Mouse (Mus musculus) G1E (cell line): ENCODE results near the gene Akr1b7. TPM values are rescaled to one million over a fixed set of nuclear protein-coding genes. Genes with fewer than 3 reads are reported as not detected.
"Not testable (repeated sequence)": the region's sequence is repeated elsewhere in the genome, so short reads cannot be mapped to it uniquely, and the experiment has no call there.

Experiments
- ATAC-seq: 2 replicates; pipeline ENCODE4 v1.8.0; 2016; ENCODE audit warnings: mild to moderate bottlenecking; ENCODE audit not compliant: insufficient number of reproducible peaks, poor library complexity, low FRiP score, severe bottlenecking; ENCODE audit errors: extremely low read depth
- DNase-seq: peaks from one replicate; pipeline ENCODE4 v3.0.0; 2012; ENCODE audit warnings: low spot score
- H3K27me3 ChIP-seq: 2 replicates; pipeline ENCODE4 v1.6.1; 2012; ENCODE audit warnings: mild to moderate bottlenecking, low read length, inconsistent platforms; ENCODE audit not compliant: insufficient read depth
- H3K36me3 ChIP-seq: replicated peaks from 2 replicates; pipeline ENCODE3; 2012; ENCODE audit warnings: mild to moderate bottlenecking, inconsistent platforms
- H3K4me1 ChIP-seq: 2 replicates; pipeline ENCODE4 v1.6.1; 2012; ENCODE audit warnings: low read depth, low read length, inconsistent platforms, mixed read lengths; ENCODE audit not compliant: insufficient read depth
- H3K4me3 ChIP-seq: 2 replicates; pipeline ENCODE4 v1.5.1; 2012; ENCODE audit warnings: low read depth, mild to moderate bottlenecking, inconsistent platforms, low read length, moderate library complexity, mixed read lengths
- H3K9me3 ChIP-seq: replicated peaks from 2 replicates; pipeline ENCODE4 v1.6.1; 2012; ENCODE audit warnings: inconsistent platforms
- CTCF ChIP-seq: IDR thresholded peaks from 2 replicates; pipeline ENCODE4 v1.5.1; 2012; ENCODE audit warnings: low read depth, low read length, inconsistent platforms, mixed read lengths
- GATA1 ChIP-seq: IDR thresholded peaks from 2 replicates; pipeline ENCODE4 v1.6.1; 2012; ENCODE audit warnings: borderline replicate concordance, low read length, inconsistent platforms, mixed read lengths
- GATA2 ChIP-seq: IDR thresholded peaks from 2 replicates; pipeline ENCODE4 v1.6.1; 2012; ENCODE audit warnings: low read depth, low read length, inconsistent platforms, borderline replicate concordance
- POLR2AphosphoS5 ChIP-seq: IDR thresholded peaks from 2 replicates; pipeline ENCODE4 v1.6.1; 2012; ENCODE audit warnings: low read depth, low read length, inconsistent platforms; ENCODE audit not compliant: insufficient replicate concordance
- TAL1 ChIP-seq: conservative IDR thresholded peaks from 2 replicates; pipeline ENCODE4 v1.6.1; 2012; ENCODE audit warnings: low read depth, low read length, inconsistent platforms, mixed read lengths
- polyA plus RNA-seq: library from polyadenylated mRNA; stranded (reverse); fragments of >175 nt; gene quantifications from 2 replicates; pipeline ENCODE4 v1.2.3, GENCODE M21; 2012
- total RNA-seq, 2 experiments: library from RNA; stranded (forward) in 1 of 2; stranded (reverse) in 1 of 2; fragments of 200-1000 nt in 1 of 2; fragments of >200 nt in 1 of 2; fragmentation: Nextera tagmentation in 1 of 2; gene quantifications; 2 replicates each; pipeline ENCODE4 v1.2.3; 2014 to 2017

The Akr1b7 gene
- total and polyA plus RNA-seq, 3 experiments = not detected

- peaks cover 43% of the 10 kb centered on the region for H3K36me3 ChIP-seq
- ATAC-seq = no peak
- TF ChIP-seq POLR2AphosphoS5 (no peak), GATA2 (no peak), GATA1 (no peak), TAL1 (no peak), CTCF (no peak)
- H3K4me3 ChIP-seq = no peak overlapping the region
- DNase-seq = no peak
- H3K9me3 ChIP-seq = no peaks in the 10 kb centered on the region
- no peaks in the 10 kb centered on the region for H3K27me3 ChIP-seq
- H3K4me1 ChIP-seq = peaks cover 7% of the 10 kb centered on the region
Measured at GRCm38 (mm10) chr6:34399606-34400220, 12.4 kb upstream of the Akr1b7 start.

GRCm38 (mm10) chr6:34400696-34401095 lies 11.4 kb upstream of the Akr1b7 start:
- DNase-seq = no peak
- TF ChIP-seq GATA1 (no peak), CTCF (no peak), GATA2 (no peak), TAL1 (no peak), POLR2AphosphoS5 (no peak)
- Histone ChIP-seq H3K36me3 (peaks cover 35% of the 10 kb centered on the region), H3K4me3 (no peak overlapping the region), H3K27me3 (no peaks in the 10 kb centered on the region), H3K4me1 (peaks cover 7% of the 10 kb centered on the region), H3K9me3 (no peaks in the 10 kb centered on the region)
- ATAC-seq = no peak

- no peak for ATAC-seq
- TF ChIP-seq POLR2AphosphoS5 (no peak), TAL1 (no peak), CTCF (no peak), GATA2 (no peak), GATA1 (no peak)
Measured at GRCm38 (mm10) chr6:34406746-34407145, 5.4 kb upstream of the Akr1b7 start.

GRCm38 (mm10) chr6:34407403-34407802 lies 4.7 kb upstream of the Akr1b7 start:
- ATAC-seq = no peak
- Histone ChIP-seq H3K9me3 (peaks cover 3% of the 10 kb centered on the region; the same call in 1 of the 2 replicates), H3K4me1 (no peaks in the 10 kb centered on the region), H3K36me3 (no peaks in the 10 kb centered on the region), H3K27me3 (peaks cover 12% of the 10 kb centered on the region), H3K4me3 (no peak overlapping the region)
- no peak for DNase-seq
- no peak for TF ChIP-seq GATA1

More at GRCm38 (mm10) chr6:34406746-34407145, 5.4 kb upstream of the Akr1b7 start:
- no peaks in the 10 kb centered on the region for H3K4me1 ChIP-seq
- no peak overlapping the region for H3K4me3 ChIP-seq
- H3K9me3 ChIP-seq = peaks cover 3% of the 10 kb centered on the region; the same call in 1 of the 2 replicates
- no peak for DNase-seq
- H3K36me3 ChIP-seq = no peaks in the 10 kb centered on the region
- peaks cover 12% of the 10 kb centered on the region for H3K27me3 ChIP-seq

- no peak for TF ChIP-seq POLR2AphosphoS5
- no peak for TF ChIP-seq GATA1
- TF ChIP-seq TAL1 = no peak
- no peak for TF ChIP-seq GATA2
- no peak for TF ChIP-seq CTCF
- peaks cover 7% of the 10 kb centered on the region for H3K27me3 ChIP-seq
- no peaks in the 10 kb centered on the region for H3K9me3 ChIP-seq
- no peaks in the 10 kb centered on the region for H3K4me1 ChIP-seq
- H3K4me3 ChIP-seq = no peak overlapping the region
- ATAC-seq (no peak), DNase-seq (no peak)
- no peaks in the 10 kb centered on the region for H3K36me3 ChIP-seq
Measured at GRCm38 (mm10) chr6:34412688-34413087, 554 bp downstream of the Akr1b7 start.

- H3K36me3 ChIP-seq, ATAC-seq, H3K4me3 ChIP-seq, DNase-seq, H3K27me3 ChIP-seq, H3K9me3 ChIP-seq, H3K4me1 ChIP-seq: not testable (repeated sequence)
Measured at GRCm38 (mm10) chr6:34413386-34413785, 1.3 kb downstream of the Akr1b7 start.

- Histone ChIP-seq H3K4me1 (no peaks in the 10 kb centered on the region), H3K27me3 (peaks cover 13% of the 10 kb centered on the region), H3K9me3 (no peaks in the 10 kb centered on the region), H3K4me3 (no peak overlapping the region), H3K36me3 (no peaks in the 10 kb centered on the region)
- ATAC-seq (no peak), DNase-seq (no peak)
- TF ChIP-seq POLR2AphosphoS5 (no peak), GATA2 (no peak), GATA1 (no peak), TAL1 (no peak), CTCF (no peak)
Measured at GRCm38 (mm10) chr6:34416521-34416920, 4.4 kb downstream of the Akr1b7 start.
